Mouse (Mus musculus) cerebellum, adult 2 months (tissue): ENCODE measurements around the gene Erp44.

Experiments used
- CTCF ChIP-seq: fragments of 200-500 bp; IDR thresholded peaks from 2 replicates; pipeline ENCODE4 v1.5.1; 2011; ENCODE audit warnings: low read depth, mild to moderate bottlenecking, control low read depth, low read length, moderate library complexity, borderline replicate concordance; ENCODE audit not compliant: insufficient read depth
- POLR2A ChIP-seq: fragments of 200-500 bp; IDR thresholded peaks from 2 replicates; pipeline ENCODE4 v1.6.1; 2011; ENCODE audit warnings: low read length, control low read depth, borderline replicate concordance; ENCODE audit not compliant: insufficient read depth

- TF ChIP-seq POLR2A (no peak), CTCF (no peak)
Measured at GRCm38 (mm10) chr4:48242482-48242881, 36.9 kb downstream of the Erp44 start.
